Mouse (Mus musculus): ENCODE measurements around the gene Col11a2. TPM values are rescaled to one million over a fixed set of nuclear protein-coding genes. Genes with fewer than 3 reads are reported as not detected.

The Col11a2 gene
- polyA plus RNA-seq, 1 experiment from 2014 or later = 4.4 TPM

DNA sequence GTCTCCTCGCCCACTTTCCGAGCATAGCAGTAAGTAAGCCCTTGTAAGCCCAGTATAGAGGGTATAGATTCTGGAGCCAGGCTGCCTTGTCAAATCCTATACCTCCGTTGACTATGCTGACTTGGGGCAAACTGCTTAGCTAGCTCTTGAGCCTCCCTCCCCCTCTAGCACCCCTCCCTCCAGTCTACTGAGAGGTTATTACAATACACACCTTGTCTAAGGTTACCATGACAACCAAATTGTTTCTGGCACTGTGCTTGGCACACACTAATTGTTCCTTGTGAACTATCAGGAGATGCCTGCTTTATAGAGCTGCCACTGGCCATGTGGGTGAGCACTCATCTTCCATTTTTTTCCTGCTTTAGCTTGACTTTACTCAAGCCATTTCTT is 70.6 kb downstream of the Col11a2 start:
- Histone ChIP-seq H3K36me3 (ENCODE audit: control insufficient read depth, insufficient read depth, low read length) (peaks cover 39% of the 10 kb centered on the region), H3K4me1 (ENCODE audit: control insufficient read depth, insufficient read depth, low read length) (0 out of 2 replicates have a peak, but pooled peaks cover under 1% of the 10 kb centered on the region), H3K4me2 (ENCODE audit: low read length) (no peak overlapping the region), H3K27me3 (ENCODE audit: control insufficient read depth, insufficient read depth, low read depth, low read length) (no peaks in the 10 kb centered on the region), H3K27ac (ENCODE audit: low read length) (0 out of 2 replicates have a peak overlapping the region, but pooled peaks have one; percentile 30), H3K9ac (ENCODE audit: low read depth, low read length) (no peak overlapping the region), H3K4me3 (ENCODE audit: low read depth, low read length) (no peak overlapping the region), H3K9me3 (replicated peaks; ENCODE audit: control insufficient read depth, low read length, poor library complexity, severe bottlenecking) (no peaks in the 10 kb centered on the region)
- WGBS = 62% methylated on average over 3 of the region's 3 CpGs
- ATAC-seq = peak; percentile 40; the same call in 1 of the 2 replicates

DNA sequence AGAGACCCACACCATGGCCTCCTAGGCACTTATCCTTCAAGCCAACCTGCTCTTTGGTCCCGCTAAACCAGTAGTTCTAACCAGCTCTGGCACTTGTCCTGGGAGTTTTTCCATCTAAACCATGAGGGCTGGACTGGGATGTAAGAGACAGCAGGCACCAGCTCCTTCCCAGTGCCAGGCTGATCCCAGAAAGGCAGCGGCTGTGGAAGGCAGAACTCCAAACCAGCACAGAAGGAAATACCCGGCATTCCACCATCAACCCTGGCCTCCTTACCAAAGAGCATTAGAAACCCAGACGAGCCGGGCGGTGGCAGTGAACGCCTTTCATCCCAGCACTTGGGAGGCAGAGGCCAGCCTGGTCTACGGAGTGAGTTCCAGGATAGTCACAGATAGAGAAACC is 71.1 kb downstream of the Col11a2 start:
- no peak for ATAC-seq
- Histone ChIP-seq H3K4me2 (ENCODE audit: low read length) (no peak overlapping the region), H3K27me3 (ENCODE audit: control insufficient read depth, insufficient read depth, low read depth, low read length) (no peaks in the 10 kb centered on the region), H3K9ac (ENCODE audit: low read depth, low read length) (no peak overlapping the region), H3K27ac (ENCODE audit: low read length) (0 out of 2 replicates have a peak overlapping the region, but pooled peaks have one; percentile 18), H3K4me3 (ENCODE audit: low read depth, low read length) (no peak overlapping the region), H3K4me1 (ENCODE audit: control insufficient read depth, insufficient read depth, low read length) (0 out of 2 replicates have a peak, but pooled peaks cover 5% of the 10 kb centered on the region), H3K9me3 (replicated peaks; ENCODE audit: control insufficient read depth, low read length, poor library complexity, severe bottlenecking) (no peaks in the 10 kb centered on the region), H3K36me3 (ENCODE audit: control insufficient read depth, insufficient read depth, low read length) (peaks cover 44% of the 10 kb centered on the region)
- 63% methylated on average over 8 of the region's 8 CpGs for WGBS

DNA sequence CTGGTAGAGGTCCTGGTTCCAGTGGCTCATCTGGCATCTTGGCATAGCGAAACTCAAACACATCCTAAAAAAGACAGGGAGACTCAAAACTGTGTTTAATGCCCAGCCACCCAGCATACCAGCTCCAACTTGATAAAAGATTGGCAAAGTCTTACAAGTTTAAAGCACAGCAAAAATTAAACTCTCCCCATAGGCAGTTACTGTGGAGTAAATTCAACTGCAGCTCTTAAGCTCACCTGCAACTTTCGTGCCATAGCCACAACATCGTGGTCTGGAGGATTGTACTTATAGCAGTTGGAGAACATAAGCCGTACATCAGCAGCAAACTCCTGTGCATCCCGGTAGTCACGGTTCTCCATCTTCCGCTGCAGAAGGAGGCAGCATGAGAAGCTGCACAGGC is 74.9 kb downstream of the Col11a2 start:
- Histone ChIP-seq H3K9me3 (replicated peaks; ENCODE audit: control insufficient read depth, low read length, poor library complexity, severe bottlenecking) (no peaks in the 10 kb centered on the region), H3K4me2 (ENCODE audit: low read length) (no peak overlapping the region), H3K4me1 (ENCODE audit: control insufficient read depth, insufficient read depth, low read length) (peaks cover 18% of the 10 kb centered on the region), H3K36me3 (ENCODE audit: control insufficient read depth, insufficient read depth, low read length) (peaks cover 53% of the 10 kb centered on the region), H3K9ac (ENCODE audit: low read depth, low read length) (no peak overlapping the region), H3K4me3 (ENCODE audit: low read depth, low read length) (no peak overlapping the region), H3K27me3 (ENCODE audit: control insufficient read depth, insufficient read depth, low read depth, low read length) (no peaks in the 10 kb centered on the region), H3K27ac (ENCODE audit: low read length) (no peak overlapping the region)
- WGBS = 90% methylated on average over 7 of the region's 7 CpGs
- no peak for ATAC-seq

MicroRNAs encoded within 50 kb of the gene (microRNA counts, 519-probe panel; counts per million panel counts)
- 2,707 counts per million, percentile 81 among the panel's probes with 10 or more counts for microRNA mmu-miR-219

Small RNA genes within 50 kb of the gene (microRNA-seq; reads per million reads assigned to microRNA genes)
- gene Mir219a-1 (not detected), gene Mir219c (not detected)

Other genes starting within 250 kb of the Col11a2 start
- 49.0 and 52.6 TPM in 2 replicates for gene Kank3, start 228.9 kb upstream of the Col11a2 start, polyA plus RNA-seq (2015; fragmentation: Nextera tagmentation; extraction: Ambion mirVana)
- gene Rps28, start 214.9 kb upstream of the Col11a2 start, polyA plus RNA-seq (2015; fragmentation: Nextera tagmentation; extraction: Ambion mirVana) = 407 and 416 TPM in 2 replicates
- 428 and 439 TPM in 2 replicates for gene Ndufa7, start 214.9 kb upstream of the Col11a2 start, polyA plus RNA-seq (2015; fragmentation: Nextera tagmentation; extraction: Ambion mirVana)
- gene Cd320, start 196.3 kb upstream of the Col11a2 start, polyA plus RNA-seq (2015; fragmentation: Nextera tagmentation; extraction: Ambion mirVana) = 49.9 and 52.4 TPM in 2 replicates
- gene Gm7029, start 165.6 kb upstream of the Col11a2 start, polyA plus RNA-seq (2015; fragmentation: Nextera tagmentation; extraction: Ambion mirVana) = not detected in 2 replicates
- gene Kifc1, start 148.8 kb upstream of the Col11a2 start, polyA plus RNA-seq (2015; fragmentation: Nextera tagmentation; extraction: Ambion mirVana) = 1.4 and 2.8 TPM in 2 replicates
- 0.36 and 0.55 TPM in 2 replicates for gene Platr17, start 134.3 kb upstream of the Col11a2 start, polyA plus RNA-seq (2015; fragmentation: Nextera tagmentation; extraction: Ambion mirVana)
- 55.1 and 59.7 TPM in 2 replicates for gene Daxx, start 130.0 kb upstream of the Col11a2 start, polyA plus RNA-seq (2015; fragmentation: Nextera tagmentation; extraction: Ambion mirVana)
- 21.1 and 26.1 TPM in 2 replicates for gene Tapbp, start 123.5 kb upstream of the Col11a2 start, polyA plus RNA-seq (2015; fragmentation: Nextera tagmentation; extraction: Ambion mirVana)
- 16.8 TPM in 2 replicates for gene Zbtb22, start 123.5 kb upstream of the Col11a2 start, polyA plus RNA-seq (2015; fragmentation: Nextera tagmentation; extraction: Ambion mirVana)
- 54.9 and 57.2 TPM in 2 replicates for gene Rgl2, start 109.9 kb upstream of the Col11a2 start, polyA plus RNA-seq (2015; fragmentation: Nextera tagmentation; extraction: Ambion mirVana)
- 186 and 191 TPM in 2 replicates for gene Pfdn6, start 99.1 kb upstream of the Col11a2 start, polyA plus RNA-seq (2015; fragmentation: Nextera tagmentation; extraction: Ambion mirVana)
- gene Wdr46, start 98.8 kb upstream of the Col11a2 start, polyA plus RNA-seq (2015; fragmentation: Nextera tagmentation; extraction: Ambion mirVana) = 19.2 TPM in 2 replicates
- gene B3galt4, start 87.9 kb upstream of the Col11a2 start, polyA plus RNA-seq (2015; fragmentation: Nextera tagmentation; extraction: Ambion mirVana) = 15.2 and 16.6 TPM in 2 replicates
- gene Vps52, start 83.6 kb upstream of the Col11a2 start, polyA plus RNA-seq (2015; fragmentation: Nextera tagmentation; extraction: Ambion mirVana) = 78.3 and 80.5 TPM in 2 replicates
- 620 and 627 TPM in 2 replicates for gene Rps18, start 83.4 kb upstream of the Col11a2 start, polyA plus RNA-seq (2015; fragmentation: Nextera tagmentation; extraction: Ambion mirVana)
- gene H2-K1, start 39.1 kb upstream of the Col11a2 start, polyA plus RNA-seq (2015; fragmentation: Nextera tagmentation; extraction: Ambion mirVana) = 11.0 and 13.1 TPM in 2 replicates
- gene Ring1, start 14.8 kb upstream of the Col11a2 start, polyA plus RNA-seq (2015; fragmentation: Nextera tagmentation; extraction: Ambion mirVana) = 17.9 and 18.2 TPM in 2 replicates
- gene H2-Ke6, start 11.4 kb upstream of the Col11a2 start, polyA plus RNA-seq (2015; fragmentation: Nextera tagmentation; extraction: Ambion mirVana) = 60.1 and 61.3 TPM in 2 replicates
- gene Slc39a7, start 7.8 kb upstream of the Col11a2 start, polyA plus RNA-seq (2015; fragmentation: Nextera tagmentation; extraction: Ambion mirVana) = 163 and 175 TPM in 2 replicates
- 54.0 and 55.9 TPM in 2 replicates for gene Rxrb, start 7.6 kb upstream of the Col11a2 start, polyA plus RNA-seq (2015; fragmentation: Nextera tagmentation; extraction: Ambion mirVana)
- 0.16 TPM in 1 of 2 replicates, not detected in the other for gene H2-Oa, start 52.9 kb downstream of the Col11a2 start, polyA plus RNA-seq (2015; fragmentation: Nextera tagmentation; extraction: Ambion mirVana)
- 22.5 and 22.7 TPM in 2 replicates for gene H2-DMa, start 80.1 kb downstream of the Col11a2 start, polyA plus RNA-seq (2015; fragmentation: Nextera tagmentation; extraction: Ambion mirVana)
- gene Brd2, start 83.2 kb downstream of the Col11a2 start, polyA plus RNA-seq (2015; fragmentation: Nextera tagmentation; extraction: Ambion mirVana) = 117 and 126 TPM in 2 replicates
- 0.49 and 0.53 TPM in 2 replicates for gene H2-DMb2, start 103.9 kb downstream of the Col11a2 start, polyA plus RNA-seq (2015; fragmentation: Nextera tagmentation; extraction: Ambion mirVana)
- gene H2-DMb1, start 113.6 kb downstream of the Col11a2 start, polyA plus RNA-seq (2015; fragmentation: Nextera tagmentation; extraction: Ambion mirVana) = 0.69 and 0.88 TPM in 2 replicates
- gene Tap1, start 148.1 kb downstream of the Col11a2 start, polyA plus RNA-seq (2015; fragmentation: Nextera tagmentation; extraction: Ambion mirVana) = 2.4 and 4.5 TPM in 2 replicates
- gene Psmb9, start 148.3 kb downstream of the Col11a2 start, polyA plus RNA-seq (2015; fragmentation: Nextera tagmentation; extraction: Ambion mirVana) = 1.1 and 1.7 TPM in 2 replicates
- gene Psmb8, start 158.3 kb downstream of the Col11a2 start, polyA plus RNA-seq (2015; fragmentation: Nextera tagmentation; extraction: Ambion mirVana) = 2.2 and 2.8 TPM in 2 replicates
- 1.5 and 2.3 TPM in 2 replicates for gene Tap2, start 164.1 kb downstream of the Col11a2 start, polyA plus RNA-seq (2015; fragmentation: Nextera tagmentation; extraction: Ambion mirVana)
- 0.40 TPM in 1 of 2 replicates, not detected in the other for gene H2-Ob, start 199.5 kb downstream of the Col11a2 start, polyA plus RNA-seq (2015; fragmentation: Nextera tagmentation; extraction: Ambion mirVana)
- 1.1 TPM in 2 replicates for gene H2-Ab1, start 218.3 kb downstream of the Col11a2 start, polyA plus RNA-seq (2015; fragmentation: Nextera tagmentation; extraction: Ambion mirVana)
- 0.44 TPM in 1 of 2 replicates, not detected in the other for gene H2-Aa, start 248.4 kb downstream of the Col11a2 start, polyA plus RNA-seq (2015; fragmentation: Nextera tagmentation; extraction: Ambion mirVana)